Mouse (Mus musculus) liver, embryonic 16.5 days (tissue): Measurements from ENCODE around the gene Camkmt. TPM values are rescaled to one million over a fixed set of nuclear protein-coding genes. Genes with fewer than 3 reads are reported as not detected.

Experiments
- ATAC-seq: fragments of 200-750 bp; cut with Nextera tagmentation; 2 replicates; pipeline ENCODE4 v1.8.0; 2017; ENCODE audit warnings: low read depth, mild to moderate bottlenecking, moderate number of reproducible peaks, moderate library complexity
- H3K27ac ChIP-seq: fragments of 300-500 bp; sonication (generic); 2 replicates; pipeline ENCODE4 v1.5.1; 2014; ENCODE audit warnings: mild to moderate bottlenecking, low read length
- H3K27me3 ChIP-seq: fragments of 300-500 bp; sonication (generic); 2 replicates; pipeline ENCODE4 v1.6.1; 2014; ENCODE audit warnings: low read depth, low read length, mixed read lengths; ENCODE audit not compliant: control insufficient read depth, insufficient read depth
- H3K36me3 ChIP-seq: fragments of 300-500 bp; sonication (generic); 2 replicates; pipeline ENCODE4 v1.6.1; 2014; ENCODE audit warnings: mild to moderate bottlenecking; ENCODE audit not compliant: control insufficient read depth, insufficient read depth
- H3K4me1 ChIP-seq: fragments of 300-500 bp; sonication (generic); 2 replicates; pipeline ENCODE4 v1.6.1; 2014; ENCODE audit warnings: low read depth, low read length, mixed read lengths; ENCODE audit not compliant: control insufficient read depth
- H3K4me2 ChIP-seq: fragments of 300-500 bp; sonication (generic); 2 replicates; pipeline ENCODE4 v1.6.1; 2014; ENCODE audit warnings: low read depth, low read length, mixed read lengths
- H3K4me3 ChIP-seq: fragments of 300-500 bp; sonication (generic); 2 replicates; pipeline ENCODE4 v1.5.1; 2014; ENCODE audit warnings: low read depth, mild to moderate bottlenecking, low read length
- H3K9ac ChIP-seq: fragments of 300-500 bp; sonication (generic); 2 replicates; pipeline ENCODE4 v1.6.1; 2014; ENCODE audit warnings: low read depth, low read length
- H3K9me3 ChIP-seq: fragments of 300-500 bp; sonication (generic); replicated peaks from 2 replicates; pipeline ENCODE4 v1.6.1; 2016; ENCODE audit warnings: low read length; ENCODE audit not compliant: control insufficient read depth
- WGBS: fragments of 180-500 bp; shearing (Covaris S2); extraction: QIAGEN DNeasy Blood & Tissue Kit; methylation state at CpG from one replicate; pipeline ENCODE4 v1.1.7; 2014; ENCODE audit not compliant: insufficient replicate concordance; 5-methylcytosine and 5-hydroxymethylcytosine counted together
- polyA plus RNA-seq: library from polyadenylated mRNA; unstranded; fragments of >200 nt; fragmentation: Nextera tagmentation; extraction: Ambion mirVana; gene quantifications from 2 replicates; pipeline ENCODE4 v1.2.1, GENCODE M21; 2015

The Camkmt gene
- polyA plus RNA-seq, 1 experiment from 2014 or later = 2.7 TPM

DNA sequence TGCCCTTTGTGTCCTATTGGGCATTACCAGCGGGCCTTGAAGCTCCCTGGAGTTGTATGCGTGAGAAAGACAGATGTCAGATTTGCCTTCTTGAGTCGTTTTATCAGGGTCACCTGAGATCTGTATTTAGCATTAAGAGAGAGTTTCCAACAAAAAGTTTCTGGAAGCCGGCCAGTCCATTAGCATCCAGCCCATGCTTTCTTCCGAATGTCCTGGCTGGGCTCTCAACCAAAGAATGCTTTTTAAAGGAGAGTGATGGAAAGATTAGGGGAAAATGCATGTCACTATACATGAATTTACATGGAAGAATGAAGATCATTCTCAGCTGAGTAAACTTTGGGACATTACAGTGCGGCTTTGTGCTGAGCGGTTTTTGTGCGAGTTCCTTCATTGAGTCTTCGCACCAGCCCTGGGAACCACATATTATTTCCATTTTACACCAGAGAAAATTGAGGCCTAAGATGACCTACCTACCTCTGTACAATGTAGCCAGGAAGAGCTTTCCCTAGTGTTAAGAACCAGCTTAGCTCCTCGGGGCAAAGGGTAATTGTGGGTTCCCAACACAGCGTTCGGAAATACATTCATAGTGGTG is 176.6 kb downstream of the Camkmt start:
- H3K4me2 ChIP-seq = no peak overlapping the region
- no peak overlapping the region for H3K9ac ChIP-seq
- H3K36me3 ChIP-seq = no peaks in the 10 kb centered on the region
- no peak for ATAC-seq
- no peak overlapping the region for H3K27ac ChIP-seq
- H3K27me3 ChIP-seq = no peaks in the 10 kb centered on the region
- H3K4me1 ChIP-seq = no peaks in the 10 kb centered on the region
- H3K4me3 ChIP-seq = no peak overlapping the region
- 78% methylated on average over 12 of the region's 12 CpGs for WGBS
- no peaks in the 10 kb centered on the region for H3K9me3 ChIP-seq

DNA sequence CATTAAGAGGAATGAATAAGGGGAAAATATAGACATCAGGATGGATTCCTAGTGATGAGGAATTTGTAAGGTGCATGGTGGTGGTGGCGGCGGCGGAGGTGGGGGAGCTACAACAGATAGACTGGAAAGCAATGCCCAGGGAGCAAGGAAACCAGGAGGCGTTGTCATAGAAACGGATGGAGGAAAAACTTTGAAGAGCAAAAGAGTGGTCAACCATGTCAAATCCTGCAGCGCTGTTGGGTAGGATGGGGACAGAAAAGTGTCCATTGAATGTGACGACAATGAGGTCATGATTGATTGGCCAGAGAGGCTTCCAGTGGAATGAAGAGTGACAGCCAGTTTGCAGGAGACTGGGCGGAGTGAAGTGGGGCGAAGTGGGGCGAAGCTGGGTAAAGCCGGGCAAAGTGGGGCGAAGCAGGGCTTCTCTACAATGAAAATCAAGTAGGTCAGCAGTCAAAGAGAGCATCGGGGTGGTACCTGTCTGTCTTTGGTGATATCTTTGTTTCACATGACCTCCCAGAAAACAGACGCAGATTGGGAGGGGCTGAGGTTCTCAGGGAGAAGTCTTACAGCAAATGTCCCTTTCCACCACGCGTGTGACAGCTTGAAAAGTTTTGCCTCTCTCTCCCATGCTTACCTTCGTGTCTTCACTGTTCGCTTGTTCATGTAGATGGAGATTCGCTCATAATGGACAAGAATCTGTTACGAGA is 181.3 kb downstream of the Camkmt start:
- H3K4me1 ChIP-seq = no peaks in the 10 kb centered on the region
- no peak overlapping the region for H3K4me2 ChIP-seq
- H3K27ac ChIP-seq = no peak overlapping the region
- H3K36me3 ChIP-seq = no peaks in the 10 kb centered on the region
- ATAC-seq = no peak
- no peaks in the 10 kb centered on the region for H3K9me3 ChIP-seq
- 76% methylated on average over 20 of the region's 20 CpGs for WGBS
- H3K4me3 ChIP-seq = no peak overlapping the region
- no peak overlapping the region for H3K9ac ChIP-seq
- H3K27me3 ChIP-seq = no peaks in the 10 kb centered on the region

DNA sequence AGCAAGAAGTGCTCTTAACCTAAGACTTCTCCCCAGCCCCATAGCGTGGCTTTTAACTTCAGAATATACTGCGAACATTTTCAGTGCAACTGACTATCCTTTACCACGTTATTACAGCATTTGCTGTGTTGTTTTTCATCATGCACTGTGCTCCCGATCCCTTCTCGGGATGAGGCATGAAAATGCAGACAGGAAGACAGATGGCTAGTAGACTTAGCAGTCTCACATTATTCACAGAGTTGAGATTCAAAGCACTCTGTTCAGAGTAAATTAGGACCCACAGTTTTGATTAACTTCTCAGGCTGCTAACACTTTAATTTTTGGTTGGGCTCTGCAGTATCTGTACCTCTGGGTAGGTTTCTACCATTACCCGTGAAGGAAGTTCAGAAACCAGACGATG is 189.4 kb downstream of the Camkmt start:
- 66% methylated on average over 7 of the region's 7 CpGs for WGBS

DNA sequence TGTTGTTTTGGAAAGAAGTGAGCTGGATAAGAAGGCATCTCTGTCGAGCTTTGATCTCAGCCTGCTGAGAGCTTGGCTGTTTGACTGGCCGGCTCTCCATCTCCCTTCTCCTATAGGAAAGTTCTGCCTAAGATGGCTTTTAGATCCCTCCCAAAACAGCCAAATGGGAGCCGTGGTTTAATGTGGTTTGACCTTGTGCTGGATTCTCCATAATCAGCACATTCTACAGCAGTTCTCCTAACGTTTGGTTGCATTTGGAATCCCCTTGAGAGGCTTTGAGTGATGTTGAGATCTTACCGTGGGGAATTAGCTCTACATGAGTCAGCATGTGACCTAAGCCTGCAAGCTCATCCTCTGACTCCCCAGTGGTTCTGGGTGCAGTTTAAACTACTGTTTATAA is 192.1 kb downstream of the Camkmt start:
- ATAC-seq = no peak
- no peaks in the 10 kb centered on the region for H3K36me3 ChIP-seq

More for the DNA sequence above, 189.4 kb downstream of the Camkmt start:
- H3K27me3 ChIP-seq = no peaks in the 10 kb centered on the region
- no peak overlapping the region for H3K4me2 ChIP-seq
- no peak overlapping the region for H3K9ac ChIP-seq
- no peaks in the 10 kb centered on the region for H3K9me3 ChIP-seq
- H3K4me3 ChIP-seq = no peak overlapping the region
- ATAC-seq = no peak
- H3K4me1 ChIP-seq = no peaks in the 10 kb centered on the region
- no peaks in the 10 kb centered on the region for H3K36me3 ChIP-seq
- no peak overlapping the region for H3K27ac ChIP-seq

DNA sequence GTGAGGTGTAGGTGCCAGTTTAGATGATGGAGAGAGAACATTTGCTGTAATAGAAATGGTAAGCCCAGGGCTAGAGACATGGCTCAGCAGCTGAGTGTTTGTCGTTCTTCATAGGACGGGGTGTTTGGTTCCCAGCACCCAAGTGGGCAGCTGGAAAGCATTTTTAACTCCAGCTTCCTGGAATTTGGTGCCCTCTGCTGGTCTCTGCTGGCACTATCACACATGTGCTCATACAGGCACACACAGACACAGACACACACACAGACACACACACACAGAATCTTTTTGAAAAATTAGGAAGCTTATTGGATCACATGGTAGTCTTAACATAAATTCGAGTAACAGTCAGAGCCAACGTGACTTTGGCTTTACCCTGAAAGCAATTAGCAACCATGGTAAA is 200.8 kb downstream of the Camkmt start:
- H3K4me2 ChIP-seq = no peak overlapping the region
- no peaks in the 10 kb centered on the region for H3K27me3 ChIP-seq
- no peak overlapping the region for H3K4me3 ChIP-seq
- ATAC-seq = no peak
- H3K27ac ChIP-seq = no peak overlapping the region
- H3K9me3 ChIP-seq = peaks cover 3% of the 10 kb centered on the region; the same call in 1 of the 2 replicates
- WGBS = 78% methylated on average over 4 of the region's 4 CpGs
- no peak overlapping the region for H3K9ac ChIP-seq
- no peaks in the 10 kb centered on the region for H3K36me3 ChIP-seq
- H3K4me1 ChIP-seq = no peaks in the 10 kb centered on the region

More for the DNA sequence above, 192.1 kb downstream of the Camkmt start:
- WGBS = 51% methylated on average over 5 of the region's 5 CpGs
- no peak overlapping the region for H3K4me3 ChIP-seq
- no peak overlapping the region for H3K4me2 ChIP-seq
- no peak overlapping the region for H3K9ac ChIP-seq
- H3K4me1 ChIP-seq = no peaks in the 10 kb centered on the region
- no peaks in the 10 kb centered on the region for H3K27me3 ChIP-seq
- H3K9me3 ChIP-seq = no peaks in the 10 kb centered on the region
- H3K27ac ChIP-seq = no peak overlapping the region

DNA sequence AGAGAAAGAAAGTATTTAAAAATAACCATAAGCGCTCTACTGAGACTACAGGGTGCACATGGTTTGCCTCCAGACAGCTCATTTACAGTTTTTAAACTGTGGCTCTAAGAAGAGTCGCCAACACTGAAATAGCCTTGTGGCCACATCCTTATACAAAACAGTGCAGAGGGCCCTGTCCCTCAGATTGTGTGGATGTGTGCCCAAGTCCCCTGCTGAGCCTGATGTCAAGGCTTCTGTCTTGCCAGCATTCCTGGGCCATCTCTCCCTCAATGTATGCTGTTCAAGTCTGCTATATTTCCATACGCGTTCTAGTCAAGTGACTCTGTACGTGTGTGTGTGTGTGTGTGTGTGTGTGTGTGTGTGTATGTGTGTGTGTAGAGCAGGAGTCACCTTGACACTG is 201.2 kb downstream of the Camkmt start:
- Histone ChIP-seq H3K4me3 (no peak overlapping the region), H3K9me3 (peaks cover 3% of the 10 kb centered on the region; the same call in 1 of the 2 replicates), H3K4me2 (no peak overlapping the region), H3K9ac (no peak overlapping the region), H3K27ac (no peak overlapping the region), H3K4me1 (no peaks in the 10 kb centered on the region), H3K27me3 (no peaks in the 10 kb centered on the region), H3K36me3 (no peaks in the 10 kb centered on the region)
- ATAC-seq = no peak
- WGBS = 77% methylated on average over 5 of the region's 5 CpGs

DNA sequence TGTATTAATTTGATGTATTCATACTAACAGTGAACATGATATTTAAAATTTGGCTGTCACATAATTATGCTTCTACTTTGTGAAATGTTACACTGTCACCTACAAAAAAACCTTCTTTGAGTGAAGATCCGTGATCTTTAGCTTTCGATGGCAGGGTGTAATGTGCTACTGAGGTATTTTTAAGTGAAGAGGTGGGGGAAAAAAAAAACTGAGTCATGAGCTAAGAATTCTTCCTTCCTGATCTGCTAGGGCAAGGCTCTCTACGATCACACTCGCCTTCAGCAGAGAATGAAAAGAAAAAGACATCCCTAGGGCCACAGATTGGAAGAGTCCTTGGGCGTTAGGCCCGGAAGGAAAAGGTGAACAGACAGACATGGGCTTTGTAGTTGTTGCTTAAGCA is 201.9 kb downstream of the Camkmt start:
- Histone ChIP-seq H3K4me1 (no peaks in the 10 kb centered on the region), H3K27ac (no peak overlapping the region), H3K9ac (no peak overlapping the region), H3K4me3 (no peak overlapping the region), H3K4me2 (no peak overlapping the region), H3K9me3 (peaks cover 3% of the 10 kb centered on the region; the same call in 1 of the 2 replicates), H3K27me3 (no peaks in the 10 kb centered on the region), H3K36me3 (no peaks in the 10 kb centered on the region)
- no peak for ATAC-seq
- WGBS = 62% methylated on average over 6 of the region's 6 CpGs

DNA sequence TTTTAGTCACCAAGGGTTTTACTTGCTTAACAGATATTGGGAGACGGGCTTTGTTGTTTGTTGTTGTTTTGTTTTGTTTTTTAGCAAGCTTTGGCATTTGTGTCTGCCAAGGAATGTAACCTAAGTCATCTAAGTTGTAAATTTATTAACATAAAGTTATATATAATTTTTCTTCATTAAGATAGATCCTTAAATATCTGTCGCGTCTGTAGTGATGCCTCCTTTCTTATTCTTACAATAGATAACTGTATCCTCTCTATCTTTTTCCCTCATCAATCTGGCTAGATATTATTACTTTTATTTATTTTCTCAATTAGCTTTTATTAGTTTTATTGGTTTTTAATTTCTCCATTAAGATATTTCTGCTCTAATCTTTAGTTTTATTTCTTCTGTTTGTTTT is 213.3 kb downstream of the Camkmt start:
- H3K4me2 ChIP-seq = no peak overlapping the region
- H3K27ac ChIP-seq = no peak overlapping the region
- no peak for ATAC-seq
- H3K36me3 ChIP-seq = no peaks in the 10 kb centered on the region
- H3K9me3 ChIP-seq = no peaks in the 10 kb centered on the region
- no peaks in the 10 kb centered on the region for H3K27me3 ChIP-seq
- no peak overlapping the region for H3K9ac ChIP-seq
- 74% methylated on average over 3 of the region's 3 CpGs for WGBS
- no peak overlapping the region for H3K4me3 ChIP-seq
- H3K4me1 ChIP-seq = no peaks in the 10 kb centered on the region

DNA sequence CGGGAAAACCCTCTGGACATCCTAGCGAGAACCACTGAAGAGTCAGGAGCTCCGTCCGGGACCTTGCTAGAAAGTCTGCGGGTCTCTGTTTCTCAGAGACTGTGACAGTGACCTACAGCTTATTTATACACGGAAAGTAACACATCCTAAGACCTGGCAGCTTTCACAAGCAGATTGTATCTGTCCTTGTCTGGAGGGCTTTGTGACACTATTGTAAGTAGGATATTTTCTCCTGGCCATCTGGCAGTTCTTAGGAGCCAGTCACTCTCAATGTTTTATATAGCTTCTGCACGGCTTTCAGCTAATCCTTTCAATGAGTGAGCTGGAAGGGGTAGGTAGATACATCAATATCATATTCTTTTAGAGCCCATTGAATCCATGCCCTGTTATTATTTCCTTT is 218.2 kb downstream of the Camkmt start:
- Histone ChIP-seq H3K4me1 (no peaks in the 10 kb centered on the region), H3K27ac (no peak overlapping the region), H3K9me3 (no peaks in the 10 kb centered on the region), H3K36me3 (no peaks in the 10 kb centered on the region), H3K4me3 (no peak overlapping the region), H3K4me2 (no peak overlapping the region), H3K9ac (no peak overlapping the region), H3K27me3 (no peaks in the 10 kb centered on the region)
- WGBS = 69% methylated on average over 7 of the region's 7 CpGs
- ATAC-seq = no peak
